Comparison of ENCODE assay signal across 8 mouse cellular contexts in the genomic region with DNA sequence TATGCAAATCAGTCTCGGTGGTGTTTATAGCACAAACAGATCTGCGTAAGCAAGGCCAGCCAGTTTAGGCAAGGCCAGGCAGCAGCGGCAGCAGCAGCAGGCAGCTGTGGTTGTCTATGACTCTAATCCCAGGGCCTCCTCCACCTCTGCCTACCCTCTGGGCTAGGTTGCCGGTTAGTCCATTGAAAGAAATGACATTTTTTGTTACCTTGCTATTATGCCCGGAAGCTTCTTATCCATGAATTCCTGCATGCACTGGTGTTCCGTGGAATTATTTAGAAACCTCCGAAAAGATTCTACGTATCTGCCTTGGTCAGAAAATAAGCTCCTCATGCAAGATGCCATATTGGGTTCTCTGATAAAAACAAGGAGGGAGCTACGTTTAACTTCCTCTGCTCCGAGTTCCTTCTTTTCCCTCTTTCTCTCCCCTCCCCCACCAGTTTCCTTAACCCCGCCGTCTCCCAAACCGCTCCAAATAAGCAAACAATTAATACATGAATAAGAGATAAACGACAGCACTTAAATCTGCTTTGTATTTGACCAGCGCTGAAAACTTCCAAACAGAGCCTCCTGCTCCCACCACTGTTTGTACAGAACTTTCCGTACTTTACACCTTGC. TPM values are rescaled to one million over a fixed set of nuclear protein-coding genes. Genes with fewer than 3 reads are reported as not detected.
A peak's percentile ranks its signal among the peaks of the same experiment; 100 is the strongest.
DNase-seq lines count a peak whose midpoint lies in the region; ATAC-seq and TF ChIP-seq lines count a peak whose summit lies in the region.

No protein-coding gene starts in this region.

- peak overlapping the region; percentile 42 for H3K4me3 ChIP-seq in embryonic facial prominence, embryonic 13.5 days
- H3K4me3 ChIP-seq in limb, embryonic 10.5 days = peak overlapping the region; percentile 41
- peak overlapping the region; percentile 22 for H3K4me3 ChIP-seq in midbrain, embryonic 11.5 days (ENCODE audit: low read depth, low read length)
- peak overlapping the region; percentile 31 for H3K4me3 ChIP-seq in stomach, embryonic 14.5 days (ENCODE audit: low read depth, low read length)
- H3K4me3 ChIP-seq in thymus, adult 2 months (ENCODE audit: control insufficient read depth, insufficient read depth, low read length) = no peak overlapping the region

- H3K4me1 ChIP-seq in embryonic facial prominence, embryonic 13.5 days = no peaks in the 10 kb centered on the region
- peaks cover 9% of the 10 kb centered on the region for H3K4me1 ChIP-seq in limb, embryonic 10.5 days
- H3K4me1 ChIP-seq in midbrain, embryonic 11.5 days (ENCODE audit: control insufficient read depth, insufficient read depth, low read length) = peaks cover 8% of the 10 kb centered on the region
- no peaks in the 10 kb centered on the region for H3K4me1 ChIP-seq in stomach, embryonic 14.5 days (ENCODE audit: control insufficient read depth, insufficient read depth, low read length)
- H3K4me1 ChIP-seq in thymus, adult 2 months (replicated peaks; ENCODE audit: control insufficient read depth, insufficient read depth, low read length) = no peaks in the 10 kb centered on the region

- no peaks in the 10 kb centered on the region for H3K27me3 ChIP-seq in embryonic facial prominence, embryonic 13.5 days
- no peaks in the 10 kb centered on the region for H3K27me3 ChIP-seq in limb, embryonic 10.5 days (ENCODE audit: low read depth, poor library complexity, severe bottlenecking)
- no peaks in the 10 kb centered on the region for H3K27me3 ChIP-seq in midbrain, embryonic 11.5 days (ENCODE audit: control insufficient read depth, insufficient read depth, low read length)
- H3K27me3 ChIP-seq in stomach, embryonic 14.5 days (ENCODE audit: control insufficient read depth, insufficient read depth, low read length) = no peaks in the 10 kb centered on the region
- H3K27me3 ChIP-seq in thymus, adult 2 months (ENCODE audit: control insufficient read depth, insufficient read depth, low read length) = no peaks in the 10 kb centered on the region

- peak; percentile 12 to 15 for DNase-seq in adrenal gland, postnatal 4 days (ENCODE audit: low spot score in 2 of 2)
- DNase-seq in heart, adult 9 months (ENCODE audit: low spot score in 2 of 2) = peak; percentile 58 to 63
- DNase-seq in kidney, adult 9 months = peak; percentile 90
- peak; percentile 35 for DNase-seq in limb, embryonic 10.5 days (ENCODE audit: low spot score)
- peak; percentile 94 for DNase-seq in midbrain, embryonic 11.5 days (ENCODE audit: low spot score, missing footprints)
- DNase-seq in thymus, adult 2 months = no peak

- WGBS in embryonic facial prominence, embryonic 13.5 days = 7% methylated on average over 16 of the region's 16 CpGs
- WGBS in limb, embryonic 10.5 days = 17% methylated on average over 16 of the region's 16 CpGs
- WGBS in midbrain, embryonic 11.5 days = 13% methylated on average over 16 of the region's 16 CpGs
- WGBS in stomach, embryonic 14.5 days = 9% methylated on average over 16 of the region's 16 CpGs
- WGBS in thymus, adult 2 months = 17% methylated on average over 16 of the region's 16 CpGs

- no peak overlapping the region for H3K27ac ChIP-seq in embryonic facial prominence, embryonic 13.5 days
- peak overlapping the region; percentile 66 for H3K27ac ChIP-seq in limb, embryonic 10.5 days
- no peak overlapping the region for H3K27ac ChIP-seq in midbrain, embryonic 11.5 days (ENCODE audit: low read depth, low read length)
- H3K27ac ChIP-seq in stomach, embryonic 14.5 days (ENCODE audit: low read length) = no peak overlapping the region; the same call in 1 of the 2 replicates
- no peak overlapping the region for H3K27ac ChIP-seq in thymus, adult 2 months (ENCODE audit: control insufficient read depth, insufficient read depth, low read length)

- peak overlapping the region; percentile 57 for H3K4me2 ChIP-seq in embryonic facial prominence, embryonic 13.5 days
- peak overlapping the region; percentile 52 for H3K4me2 ChIP-seq in midbrain, embryonic 11.5 days
- H3K4me2 ChIP-seq in stomach, embryonic 14.5 days (replicated peaks; ENCODE audit: low read depth, low read length) = peak overlapping the region; percentile 39

- H3K36me3 ChIP-seq in embryonic facial prominence, embryonic 13.5 days = no peaks in the 10 kb centered on the region
- no peaks in the 10 kb centered on the region for H3K36me3 ChIP-seq in limb, embryonic 10.5 days
- no peaks in the 10 kb centered on the region for H3K36me3 ChIP-seq in midbrain, embryonic 11.5 days (ENCODE audit: control insufficient read depth, insufficient read depth, low read length)
- no peaks in the 10 kb centered on the region for H3K36me3 ChIP-seq in stomach, embryonic 14.5 days (ENCODE audit: control insufficient read depth, insufficient read depth, low read length)
- H3K36me3 ChIP-seq in thymus, adult 2 months (ENCODE audit: control insufficient read depth, insufficient read depth, low read length) = no peaks in the 10 kb centered on the region

- no peaks in the 10 kb centered on the region for H3K9me3 ChIP-seq in embryonic facial prominence, embryonic 13.5 days
- H3K9me3 ChIP-seq in limb, embryonic 10.5 days (replicated peaks) = no peaks in the 10 kb centered on the region
- H3K9me3 ChIP-seq in midbrain, embryonic 11.5 days (ENCODE audit: control insufficient read depth, low read length) = no peaks in the 10 kb centered on the region
- no peaks in the 10 kb centered on the region for H3K9me3 ChIP-seq in stomach, embryonic 14.5 days (ENCODE audit: control insufficient read depth, low read depth, low read length)

- ATAC-seq in embryonic facial prominence, embryonic 13.5 days (ENCODE audit: insufficient number of reproducible peaks, insufficient read depth, low FRiP score, low TSS enrichment, low read depth) = no peak
- ATAC-seq in midbrain, embryonic 11.5 days (ENCODE audit: low FRiP score) = peak; percentile 89
- no peak for ATAC-seq in stomach, embryonic 14.5 days (ENCODE audit: insufficient number of reproducible peaks, insufficient read depth, low FRiP score, low read depth)

- no peak for TF ChIP-seq POLR2A in thymus, adult 2 months (IDR thresholded peaks at IDR 0.05; ENCODE audit: control insufficient read depth, extremely low read depth, insufficient read depth, low read length, poor library complexity)

- no peak for TF ChIP-seq CTCF in thymus, adult 2 months (IDR thresholded peaks at IDR 0.05; ENCODE audit: borderline replicate concordance, control insufficient read depth, extremely low read depth, insufficient read depth, low read length, poor library complexity)

- H3K9ac ChIP-seq in embryonic facial prominence, embryonic 13.5 days = peak overlapping the region; percentile 64
- H3K9ac ChIP-seq in midbrain, embryonic 11.5 days (ENCODE audit: low read length) = peak overlapping the region; percentile 55
- no peak overlapping the region for H3K9ac ChIP-seq in stomach, embryonic 14.5 days (replicated peaks; ENCODE audit: low read depth, low read length)

RNA-seq across cellular contexts. Expression of gene Hnmt, which starts 0.6 kb away (rescaled TPM):
- total RNA-seq in adrenal gland, postnatal 4 days (2021) = 10 to 100 TPM; 12.3 to 12.4 TPM
- polyA plus RNA-seq in embryonic facial prominence, embryonic 13.5 days (2015; fragmentation: Nextera tagmentation; extraction: Ambion mirVana) = 1.1 and 1.3 TPM in 2 replicates
- 0.53 and 0.83 TPM in 2 replicates for polyA plus RNA-seq in limb, embryonic 10.5 days (2016; fragmentation: Nextera tagmentation; extraction: Ambion mirVana)
- 1.7 and 2.9 TPM in 2 replicates for polyA plus RNA-seq in midbrain, embryonic 11.5 days (2014; fragmentation: Nextera tagmentation; extraction: Ambion mirVana)
- 1.8 and 3.0 TPM in 2 replicates for polyA plus RNA-seq in stomach, embryonic 14.5 days (2014; fragmentation: Nextera tagmentation; extraction: Ambion mirVana)
- polyA plus RNA-seq in thymus, adult 2 months (2012; rRNA removed) = 0.19 and 0.22 TPM in 2 replicates

RNA-seq across cellular contexts. Expression of gene Tbpl2, which starts 47.8 kb away (rescaled TPM):
- not detected for total RNA-seq in adrenal gland, postnatal 4 days (2021)
- polyA plus RNA-seq in embryonic facial prominence, embryonic 13.5 days (2015; fragmentation: Nextera tagmentation; extraction: Ambion mirVana) = not detected in 2 replicates
- not detected in 2 replicates for polyA plus RNA-seq in limb, embryonic 10.5 days (2016; fragmentation: Nextera tagmentation; extraction: Ambion mirVana)
- polyA plus RNA-seq in midbrain, embryonic 11.5 days (2014; fragmentation: Nextera tagmentation; extraction: Ambion mirVana) = not detected in 2 replicates
- polyA plus RNA-seq in stomach, embryonic 14.5 days (2014; fragmentation: Nextera tagmentation; extraction: Ambion mirVana) = not detected in 2 replicates
- not detected in 2 replicates for polyA plus RNA-seq in thymus, adult 2 months (2012; rRNA removed)
